Mouse (Mus musculus) liver, embryonic 11.5 days (tissue): ENCODE results near the gene Cuedc2. TPM values are rescaled to one million over a fixed set of nuclear protein-coding genes. Genes with fewer than 3 reads are reported as not detected.

Experiments
- ATAC-seq: fragments of 200-750 bp; cut with Nextera tagmentation; replicated peaks from 2 replicates; pipeline ENCODE4 v1.8.0; 2017; ENCODE audit warnings: moderate number of reproducible peaks, mild to moderate bottlenecking, moderate TSS enrichment, moderate library complexity; ENCODE audit not compliant: low FRiP score
- DNase-seq: peaks from one replicate; pipeline ENCODE4 v3.0.0-alpha.2; 2017; ENCODE audit warnings: low spot score
- H3K27ac ChIP-seq: fragments of 300-500 bp; sonication (generic); 2 replicates; pipeline ENCODE4 v1.5.1; 2014; ENCODE audit warnings: mild to moderate bottlenecking, low read depth, low read length, control low read depth
- H3K27me3 ChIP-seq: fragments of 300-500 bp; sonication (generic); replicated peaks from 2 replicates; pipeline ENCODE4 v1.6.1; 2014; ENCODE audit warnings: low read length, mixed read lengths; ENCODE audit not compliant: control insufficient read depth, insufficient read depth
- H3K36me3 ChIP-seq: fragments of 300-500 bp; sonication (generic); 2 replicates; pipeline ENCODE4 v1.6.1; 2014; ENCODE audit warnings: mild to moderate bottlenecking, low read length, moderate library complexity, mixed read lengths; ENCODE audit not compliant: control insufficient read depth, insufficient read depth
- H3K4me1 ChIP-seq: fragments of 300-500 bp; sonication (generic); replicated peaks from 2 replicates; pipeline ENCODE4 v1.6.1; 2014; ENCODE audit warnings: low read length, mixed read lengths; ENCODE audit not compliant: control insufficient read depth, insufficient read depth
- H3K4me2 ChIP-seq: fragments of 300-500 bp; sonication (generic); 2 replicates; pipeline ENCODE4 v1.6.1; 2014; ENCODE audit warnings: mild to moderate bottlenecking, control low read depth, moderate library complexity
- H3K4me3 ChIP-seq: fragments of 300-500 bp; sonication (generic); 2 replicates; pipeline ENCODE4 v1.5.1; 2014; ENCODE audit warnings: low read depth, low read length, control low read depth
- H3K9ac ChIP-seq: fragments of 300-500 bp; sonication (generic); 2 replicates; pipeline ENCODE4 v1.6.1; 2014; ENCODE audit warnings: low read depth, low read length, control low read depth
- H3K9me3 ChIP-seq: fragments of 300-500 bp; sonication (generic); 2 replicates; pipeline ENCODE4 v1.6.1; 2016; ENCODE audit warnings: low read length, inconsistent platforms, mixed read lengths; ENCODE audit not compliant: control insufficient read depth
- WGBS: fragments of 180-500 bp; shearing (Covaris S2); extraction: QIAGEN DNeasy Blood & Tissue Kit; methylation state at CpG from one replicate; pipeline ENCODE4 v1.1.7; 2014; 5-methylcytosine and 5-hydroxymethylcytosine counted together
- polyA plus RNA-seq: library from polyadenylated mRNA; unstranded; fragments of >200 nt; fragmentation: Nextera tagmentation; extraction: Ambion mirVana; gene quantifications from 2 replicates; pipeline ENCODE4 v1.2.1, GENCODE M21; 2014

Gene Cuedc2
- polyA plus RNA-seq, 1 experiment from 2014 or later: 151 TPM

DNA sequence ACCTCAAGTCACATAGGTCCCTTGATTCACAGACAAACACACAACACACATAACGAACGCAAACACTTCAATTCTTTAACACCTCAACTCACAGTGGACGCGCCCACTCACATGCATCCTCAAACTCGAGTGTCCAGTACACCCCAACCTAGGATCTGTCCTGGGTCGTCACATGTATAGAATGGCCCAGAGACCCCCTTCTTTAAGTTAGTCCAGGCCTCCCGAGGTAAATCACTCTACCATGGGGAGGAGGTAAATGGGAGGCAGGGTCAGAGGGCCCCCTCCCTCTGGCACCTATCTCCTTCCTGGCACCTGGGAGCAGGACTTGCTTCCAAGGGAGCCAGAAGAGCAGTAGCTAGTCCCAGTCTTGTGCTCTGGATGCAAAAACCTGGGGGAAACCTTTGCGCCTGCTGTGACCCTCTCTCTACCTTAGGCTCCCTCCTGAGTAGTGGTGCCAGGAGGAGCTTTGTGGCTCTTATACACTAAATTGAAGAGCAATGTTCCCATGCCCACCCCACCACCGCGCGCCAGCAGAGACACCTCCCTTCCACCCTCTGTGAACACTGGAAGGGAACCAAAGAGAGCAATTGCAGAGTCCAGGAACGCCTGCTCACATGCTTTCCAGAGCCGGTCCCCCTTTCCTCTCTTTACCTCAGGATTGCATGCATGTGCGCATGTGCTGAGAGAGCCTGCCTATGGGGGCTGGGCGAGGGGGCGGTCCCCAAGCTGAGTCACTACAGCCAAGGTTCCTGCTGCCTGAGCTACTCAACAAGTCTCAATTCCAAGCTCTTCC, 19.7 kb downstream of the Cuedc2 start:
- Histone ChIP-seq H3K4me1 (peaks cover 43% of the 10 kb centered on the region), H3K27me3 (peaks cover 96% of the 10 kb centered on the region), H3K36me3 (no peaks in the 10 kb centered on the region), H3K27ac (no peak overlapping the region), H3K4me3 (no peak overlapping the region), H3K4me2 (peak overlapping the region; percentile 79), H3K9ac (no peak overlapping the region), H3K9me3 (no peaks in the 10 kb centered on the region)
- no peak for DNase-seq
- 14% methylated on average over 16 of the region's 16 CpGs for WGBS
- no peak for ATAC-seq

DNA sequence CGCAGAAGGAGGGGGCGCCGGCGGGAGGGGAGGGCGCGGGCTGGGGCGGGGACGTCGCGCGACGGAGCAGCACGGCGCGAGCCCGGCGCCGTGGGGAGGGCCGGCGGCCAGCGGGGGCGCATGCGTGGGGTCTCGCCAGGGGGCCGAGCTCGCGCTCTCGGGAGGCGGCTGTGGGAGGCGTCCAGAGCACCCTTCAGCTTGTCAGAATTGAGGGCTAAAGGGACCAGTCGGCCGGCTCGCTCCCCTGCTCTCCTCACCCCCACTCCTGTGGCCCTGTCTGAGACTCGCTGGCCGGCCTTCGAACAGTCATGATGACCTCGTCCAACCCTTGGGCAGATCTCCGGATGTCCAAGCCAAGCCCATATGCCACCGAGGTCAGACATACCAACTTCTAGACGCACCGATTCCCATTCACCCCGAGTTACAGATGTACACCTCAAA, 20.5 kb downstream of the Cuedc2 start:
- H3K9ac ChIP-seq: peak overlapping the region; percentile 49
- H3K27me3 ChIP-seq: peaks cover 94% of the 10 kb centered on the region
- 5% methylated on average over 24 of the region's 42 CpGs for WGBS
- DNase-seq (peak; percentile 32), ATAC-seq (no peak)
- peak overlapping the region; percentile 79 for H3K4me2 ChIP-seq
- H3K36me3 ChIP-seq: no peaks in the 10 kb centered on the region
- H3K27ac ChIP-seq: no peak overlapping the region
- no peaks in the 10 kb centered on the region for H3K9me3 ChIP-seq
- H3K4me3 ChIP-seq: peak overlapping the region; percentile 56
- H3K4me1 ChIP-seq: peaks cover 47% of the 10 kb centered on the region

DNA sequence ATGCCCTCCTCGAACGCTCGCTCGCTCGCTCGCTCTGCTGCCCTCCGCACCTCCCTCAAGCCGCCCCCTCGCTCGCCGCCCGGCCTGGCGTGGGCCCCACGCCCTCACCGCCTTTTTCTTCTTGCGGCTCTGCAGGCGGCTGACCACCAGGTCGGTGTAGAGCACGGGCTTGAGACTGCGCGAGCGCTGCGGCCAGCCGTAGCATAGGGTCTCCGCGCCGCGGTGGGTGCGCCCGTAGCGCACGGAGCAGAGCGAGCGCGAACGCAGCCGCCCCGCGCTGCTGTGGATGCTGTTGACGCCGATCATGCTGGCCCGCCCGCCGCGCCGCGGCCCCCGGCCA, 21.0 kb downstream of the Cuedc2 start:
- no peaks in the 10 kb centered on the region for H3K36me3 ChIP-seq
- H3K4me2 ChIP-seq: peak overlapping the region; percentile 79
- ATAC-seq (no peak), DNase-seq (peak; percentile 42)
- WGBS: 3% methylated on average over 45 of the region's 48 CpGs
- H3K27ac ChIP-seq: no peak overlapping the region
- peak overlapping the region; percentile 56 for H3K4me3 ChIP-seq
- no peaks in the 10 kb centered on the region for H3K9me3 ChIP-seq
- peak overlapping the region; percentile 49 for H3K9ac ChIP-seq
- H3K27me3 ChIP-seq: peaks cover 89% of the 10 kb centered on the region
- peaks cover 47% of the 10 kb centered on the region for H3K4me1 ChIP-seq

DNA sequence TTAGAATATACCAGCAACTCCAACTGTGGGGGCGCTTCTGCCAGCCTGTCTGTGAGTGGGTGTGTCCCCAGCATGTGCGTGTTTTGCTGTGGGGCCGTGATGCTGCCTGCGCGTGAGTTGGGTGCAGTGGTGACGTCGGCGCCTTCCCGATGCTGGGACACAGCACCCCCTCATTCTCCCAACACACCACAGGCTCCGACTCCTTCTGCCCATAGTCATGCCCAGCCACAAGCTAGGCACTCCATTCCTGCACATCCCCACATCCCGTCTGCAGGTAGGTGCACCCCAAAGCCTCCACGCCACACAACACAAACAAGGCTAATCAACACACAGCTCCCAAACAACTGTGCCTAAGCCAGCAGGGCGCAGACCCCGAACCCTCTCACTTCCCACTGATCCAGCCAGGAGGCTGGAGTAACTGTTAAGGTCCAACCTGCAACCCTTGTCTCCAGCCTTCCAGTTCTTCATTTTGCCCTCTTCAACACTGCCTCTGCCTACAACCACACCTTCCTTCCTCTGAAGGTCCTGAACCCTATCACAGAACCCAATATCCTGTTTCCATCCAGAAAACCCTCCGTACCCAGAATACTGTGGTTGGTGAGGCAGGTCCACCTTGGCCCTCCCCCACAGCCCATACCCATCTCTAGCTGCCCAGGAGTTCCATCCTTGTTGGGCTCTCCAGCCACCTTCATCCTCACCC, 21.5 kb downstream of the Cuedc2 start:
- no peak for ATAC-seq
- 37% methylated on average over 15 of the region's 15 CpGs for WGBS
- Histone ChIP-seq H3K4me3 (peak overlapping the region; percentile 56), H3K27me3 (peaks cover 87% of the 10 kb centered on the region), H3K4me2 (peak overlapping the region; percentile 79), H3K36me3 (peaks cover 1% of the 10 kb centered on the region; the same call in 1 of the 2 replicates), H3K9me3 (no peaks in the 10 kb centered on the region), H3K4me1 (peaks cover 47% of the 10 kb centered on the region), H3K27ac (peak overlapping the region; percentile 80; the same call in 1 of the 2 replicates), H3K9ac (peak overlapping the region; percentile 49; the same call in 1 of the 2 replicates)
- peak; percentile 43 for DNase-seq

DNA sequence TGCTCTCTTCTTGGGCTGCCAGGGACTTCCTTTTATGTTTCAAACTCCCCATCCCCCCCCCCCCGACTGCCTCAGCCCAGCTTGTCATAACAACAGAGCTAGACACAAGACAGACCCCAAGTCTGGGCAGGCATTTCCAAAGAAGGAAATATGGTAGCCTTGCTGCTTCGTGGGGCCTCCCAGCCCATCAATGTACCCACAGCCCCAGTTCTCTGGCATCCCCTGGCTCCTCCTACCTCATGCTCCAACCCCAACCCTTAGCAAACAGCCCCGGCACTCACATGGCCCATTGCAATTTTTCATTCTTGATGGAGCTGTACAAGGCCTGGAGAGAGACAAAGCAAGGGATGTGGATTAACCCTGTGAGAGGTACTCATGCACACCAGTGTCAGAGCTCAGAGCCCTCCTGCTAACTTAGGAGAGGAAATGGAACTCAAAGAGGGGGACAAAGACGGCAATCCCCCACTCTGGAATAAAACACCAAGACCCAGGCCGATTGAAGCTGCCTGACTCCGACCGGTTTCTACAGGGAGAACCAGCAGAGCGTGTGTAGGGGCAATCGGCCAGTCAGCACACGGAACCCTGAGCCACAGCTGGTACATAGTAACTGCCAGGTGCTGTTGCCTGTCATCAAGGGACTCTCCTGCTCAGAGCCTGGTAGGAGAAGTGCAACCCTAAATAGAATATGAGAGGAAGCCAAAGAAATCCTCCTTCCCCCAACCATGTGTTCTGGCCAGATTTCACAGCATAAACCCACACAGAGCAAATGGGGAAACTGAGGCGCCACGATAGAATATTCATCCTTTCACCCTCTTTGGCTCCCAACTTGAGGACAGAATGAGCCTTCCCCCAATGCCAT, 22.5 kb downstream of the Cuedc2 start:
- Histone ChIP-seq H3K27ac (peak overlapping the region; percentile 80), H3K4me2 (peak overlapping the region; percentile 79), H3K4me1 (peaks cover 47% of the 10 kb centered on the region), H3K27me3 (peaks cover 78% of the 10 kb centered on the region), H3K36me3 (peaks cover 9% of the 10 kb centered on the region; the same call in 1 of the 2 replicates), H3K4me3 (peak overlapping the region; percentile 56), H3K9ac (peak overlapping the region; percentile 37), H3K9me3 (no peaks in the 10 kb centered on the region)
- no peak for ATAC-seq
- 43% methylated on average over 12 of the region's 12 CpGs for WGBS
- peak; percentile 50 for DNase-seq

DNA sequence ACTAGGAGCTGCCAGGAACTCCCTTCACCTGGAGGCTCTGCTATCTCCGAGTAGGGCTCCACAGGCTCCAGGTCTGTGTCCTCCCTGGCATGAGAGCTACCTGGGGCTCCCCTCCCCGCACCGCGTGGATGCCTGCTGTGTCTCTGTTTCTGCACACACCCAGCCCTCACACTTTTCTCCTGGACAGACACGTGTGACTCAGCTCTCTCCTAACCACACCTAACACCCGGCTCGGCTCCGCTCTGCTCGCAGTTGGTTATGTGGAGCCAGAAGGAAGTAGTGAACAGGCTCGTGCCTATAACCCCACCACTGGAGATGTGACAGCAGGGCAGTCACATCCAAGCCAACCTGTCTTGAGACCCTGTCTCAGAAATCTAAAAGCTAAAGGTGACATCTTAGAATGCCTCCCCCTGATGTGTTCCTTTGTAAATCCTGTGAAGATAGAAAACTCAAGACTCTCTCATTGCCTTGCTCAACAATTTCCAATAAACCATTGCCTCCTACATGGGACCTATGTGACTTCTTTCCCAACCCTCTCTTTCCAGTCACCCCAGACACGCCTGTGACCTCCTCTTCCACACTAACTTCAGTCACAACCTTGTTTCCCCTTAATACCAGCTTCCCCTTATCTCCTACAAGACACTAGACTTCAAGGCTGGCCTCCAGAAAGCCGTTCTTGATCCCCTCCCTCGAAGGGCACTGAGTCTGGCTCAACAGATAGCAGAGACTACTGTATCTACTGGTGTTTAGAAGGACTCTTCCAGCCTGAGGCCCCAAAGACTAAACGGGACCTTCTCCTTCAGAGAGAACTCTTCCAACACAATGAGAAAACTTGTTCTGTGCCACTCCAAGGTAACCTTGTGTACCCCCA, 23.4 kb downstream of the Cuedc2 start:
- peaks cover 47% of the 10 kb centered on the region for H3K4me1 ChIP-seq
- peak overlapping the region; percentile 35; the same call in 1 of the 2 replicates for H3K4me3 ChIP-seq
- peak overlapping the region; percentile 79 for H3K4me2 ChIP-seq
- peak; percentile 89 for ATAC-seq
- 14% methylated on average over 14 of the region's 14 CpGs for WGBS
- H3K27me3 ChIP-seq: peaks cover 70% of the 10 kb centered on the region
- peak overlapping the region; percentile 65 for H3K9ac ChIP-seq
- H3K9me3 ChIP-seq: no peaks in the 10 kb centered on the region
- peak overlapping the region; percentile 80 for H3K27ac ChIP-seq
- DNase-seq: peak; percentile 67
- peaks cover 10% of the 10 kb centered on the region; the same call in 1 of the 2 replicates for H3K36me3 ChIP-seq

DNA sequence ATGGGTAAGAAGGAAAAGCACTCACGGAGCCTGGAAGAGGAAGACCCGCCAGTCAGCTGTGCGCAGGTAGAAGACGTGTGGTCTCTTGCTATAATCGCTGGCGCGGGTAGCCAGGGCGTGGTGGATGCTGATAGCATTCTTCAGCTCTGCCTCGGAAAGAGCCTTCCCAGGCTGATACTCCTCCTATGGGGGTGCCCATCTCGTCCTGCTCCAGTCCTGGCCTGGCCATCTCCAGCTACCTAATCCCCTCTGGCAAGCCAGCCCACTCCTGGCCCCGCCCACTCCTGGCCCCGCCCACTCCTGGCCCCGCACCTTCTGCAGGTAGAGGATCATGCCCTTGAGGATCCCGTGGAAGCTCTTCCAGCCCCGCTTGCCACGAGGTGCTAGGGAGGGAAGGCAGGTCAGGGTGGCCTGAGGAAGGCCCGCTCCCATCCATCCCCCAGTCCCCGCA, 24.3 kb downstream of the Cuedc2 start:
- Histone ChIP-seq H3K4me1 (peaks cover 50% of the 10 kb centered on the region), H3K36me3 (peaks cover 13% of the 10 kb centered on the region), H3K27me3 (peaks cover 63% of the 10 kb centered on the region), H3K4me3 (peak overlapping the region; percentile 35), H3K4me2 (peak overlapping the region; percentile 79), H3K27ac (peak overlapping the region; percentile 80), H3K9ac (peak overlapping the region; percentile 65), H3K9me3 (no peaks in the 10 kb centered on the region)
- 12% methylated on average over 18 of the region's 18 CpGs for WGBS
- ATAC-seq: peak; percentile 55
- peak; percentile 51 for DNase-seq
